Mouse (Mus musculus): ENCODE measurements at regions not wholly inside any gene's neighbourhood (a gene's known extent, or its start where the extent isn't known, plus 50 kb on each side); places are given as distances from the start of the nearest gene placed in this dataset.

DNA sequence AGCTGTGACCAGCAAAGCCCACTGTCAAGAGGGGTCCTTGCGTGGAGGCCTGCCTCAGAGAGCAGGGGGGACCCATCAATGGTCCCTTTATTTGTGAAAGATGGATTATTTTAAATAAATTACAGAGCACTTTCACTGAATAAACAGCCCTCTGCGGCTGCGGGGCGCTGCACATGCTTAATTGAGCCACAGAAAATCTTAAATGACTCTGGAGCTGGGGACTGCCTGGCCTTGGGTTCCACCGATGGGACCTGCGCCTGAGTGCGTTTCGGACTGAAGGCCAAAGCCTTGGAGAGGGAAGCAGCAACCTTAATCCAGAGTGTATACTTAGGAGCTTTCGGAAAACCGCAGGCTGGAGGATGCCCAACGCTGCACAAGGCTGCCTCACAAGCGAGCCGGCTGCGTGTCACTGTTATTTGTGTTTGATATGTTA is 315.1 kb downstream of the Rab28 start:
- no peak for TF ChIP-seq POLR2A (IDR thresholded peaks at IDR 0.05; ENCODE audit: insufficient read depth, low read depth, low read length)
- TF ChIP-seq CTCF (IDR thresholded peaks at IDR 0.05), result no peak

All from heart, adult 2 months (tissue).